Mouse (Mus musculus) spleen, postnatal 10 days (tissue): ENCODE measurements around the gene Brd2.

Experiments used
- DNase-seq, 2 experiments: peaks; one replicate each; pipeline ENCODE4 v3.0.0; 2021 to 2022; ENCODE audit warnings: low spot score in 2 of 2

Gene Brd2

GRCm38 (mm10) chr17:34088124-34088523 is 34.3 kb downstream of the Brd2 start:
- DNase-seq = no peak

- no peak for DNase-seq
Measured at GRCm38 (mm10) chr17:34087386-34087785, 35.0 kb downstream of the Brd2 start.

- DNase-seq = no peak
Measured at GRCm38 (mm10) chr17:34083104-34083503, 39.3 kb downstream of the Brd2 start.

GRCm38 (mm10) chr17:34079621-34080020 is 42.8 kb downstream of the Brd2 start:
- no peak for DNase-seq

GRCm38 (mm10) chr17:34079002-34079401 is 43.4 kb downstream of the Brd2 start:
- DNase-seq = no peak

- DNase-seq = no peak
Measured at GRCm38 (mm10) chr17:34078148-34078547, 44.3 kb downstream of the Brd2 start.

- DNase-seq = peak; percentile 51 to 82
Measured at GRCm38 (mm10) chr17:34077549-34077948, 44.9 kb downstream of the Brd2 start.

GRCm38 (mm10) chr17:34075271-34075670 is 47.2 kb downstream of the Brd2 start:
- DNase-seq = peak; percentile 72 to 89

- no peak for DNase-seq
Measured at GRCm38 (mm10) chr17:34072091-34072490, 50.3 kb downstream of the Brd2 start.

- DNase-seq = no peak
Measured at GRCm38 (mm10) chr17:34068864-34069263, 53.6 kb downstream of the Brd2 start.
